Mouse (Mus musculus): Measurements from ENCODE around the gene Sox18.

The Sox18 gene

DNA sequence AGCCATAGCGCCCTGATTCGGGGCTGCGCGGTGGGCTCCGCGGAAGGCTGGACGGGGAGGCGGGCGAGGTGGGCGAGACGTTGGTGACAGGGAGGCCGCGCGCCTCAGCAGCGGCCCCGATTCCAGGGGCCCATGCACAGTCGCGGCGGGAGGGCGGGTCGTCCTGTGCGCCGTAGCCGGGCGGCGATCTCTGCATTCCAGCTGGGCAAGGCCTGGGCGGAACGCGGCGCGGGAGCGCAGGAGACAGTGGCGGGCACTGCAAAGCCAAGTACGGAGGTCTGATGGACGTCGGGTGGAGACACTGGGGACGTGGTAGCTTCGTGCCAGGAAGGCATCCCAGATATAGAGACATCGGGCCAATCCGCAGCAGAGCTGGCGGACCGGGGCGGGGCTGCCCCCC is at the start of gene Sox18:
Gene Sox18, minus strand, starts transcription at position 315 of the 400 bp plus-strand sequence.
- no peak for DNase-seq

DNA sequence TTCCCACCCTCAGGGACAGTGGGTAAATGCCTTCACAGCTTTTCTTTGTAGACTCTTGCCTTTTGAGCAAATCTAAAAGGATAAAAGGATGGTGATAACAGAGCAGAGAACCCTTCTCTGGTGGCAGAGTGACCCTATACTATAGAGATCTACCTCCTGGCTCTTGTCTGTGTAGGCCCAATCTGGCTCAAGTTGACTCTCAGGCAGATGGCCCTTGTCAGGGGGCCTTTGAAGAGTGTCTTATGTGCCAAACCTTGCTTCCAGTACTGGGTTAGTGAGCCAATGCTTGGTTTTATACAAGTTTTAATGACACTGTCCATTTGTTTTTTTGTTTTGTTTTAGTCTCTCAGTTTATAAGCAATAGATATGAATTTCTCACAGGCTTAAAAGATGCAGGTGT is 49.8 kb upstream of the Sox18 start:
- no peak for DNase-seq

DNA sequence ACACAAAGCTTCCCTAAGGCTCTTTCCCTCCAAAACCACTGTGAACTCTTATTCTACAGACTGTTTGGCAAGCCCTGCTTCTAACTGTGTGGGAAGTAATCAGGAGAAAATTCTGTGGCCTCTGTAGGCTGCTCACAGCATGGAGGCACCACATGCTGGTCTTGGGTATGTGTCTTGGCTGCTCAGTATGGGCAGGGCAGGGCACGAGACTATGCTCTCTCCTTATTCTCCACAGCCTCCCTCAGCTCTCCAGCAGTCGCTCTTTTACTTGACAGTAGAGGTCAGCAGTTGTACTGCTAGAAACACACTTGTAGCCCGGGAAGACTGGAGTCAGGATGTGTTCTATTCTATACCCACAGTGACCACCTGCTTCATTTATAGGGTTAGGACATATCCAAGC is 48.6 kb upstream of the Sox18 start:
- DNase-seq = no peak

DNA sequence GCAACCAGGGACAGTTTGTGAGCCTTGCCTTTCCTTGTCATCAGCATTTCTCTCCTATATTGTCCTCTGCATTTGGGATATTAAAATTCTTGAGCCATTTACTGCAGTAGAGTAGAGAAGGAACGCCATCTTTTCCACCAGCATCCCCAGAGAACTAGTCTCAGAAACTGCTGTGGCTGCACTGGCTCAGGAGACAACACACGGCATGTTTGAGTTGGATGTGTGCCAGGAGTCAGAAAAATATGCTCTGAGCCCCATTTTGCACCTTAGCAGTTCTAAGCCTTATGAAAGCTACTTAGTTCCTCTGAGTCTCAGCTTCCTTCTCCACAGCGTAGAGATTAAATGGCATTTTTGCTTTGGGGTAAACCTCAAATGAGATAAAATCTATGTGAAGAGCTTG is 45.6 kb upstream of the Sox18 start:
- DNase-seq = no peak

DNA sequence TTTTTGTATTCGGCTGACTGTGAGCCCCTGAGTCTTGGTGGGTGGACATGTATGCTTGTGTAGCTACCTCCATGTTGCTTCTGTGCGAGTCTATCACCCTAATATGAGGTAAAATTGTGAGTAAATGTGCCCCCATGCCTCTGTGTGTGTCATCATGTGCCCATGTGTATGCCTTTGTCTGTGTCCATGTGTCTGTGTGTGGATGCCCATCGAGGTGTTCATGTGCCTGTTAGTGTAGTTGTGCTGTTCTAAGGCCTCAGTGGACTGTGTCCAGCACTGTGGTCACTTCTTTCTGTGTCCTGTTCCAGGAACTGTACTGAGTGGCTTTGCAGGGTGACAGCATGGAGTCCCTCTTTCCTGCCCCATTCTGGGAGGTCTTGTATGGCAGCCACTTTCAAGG is 43.9 kb upstream of the Sox18 start:
- no peak for DNase-seq

DNA sequence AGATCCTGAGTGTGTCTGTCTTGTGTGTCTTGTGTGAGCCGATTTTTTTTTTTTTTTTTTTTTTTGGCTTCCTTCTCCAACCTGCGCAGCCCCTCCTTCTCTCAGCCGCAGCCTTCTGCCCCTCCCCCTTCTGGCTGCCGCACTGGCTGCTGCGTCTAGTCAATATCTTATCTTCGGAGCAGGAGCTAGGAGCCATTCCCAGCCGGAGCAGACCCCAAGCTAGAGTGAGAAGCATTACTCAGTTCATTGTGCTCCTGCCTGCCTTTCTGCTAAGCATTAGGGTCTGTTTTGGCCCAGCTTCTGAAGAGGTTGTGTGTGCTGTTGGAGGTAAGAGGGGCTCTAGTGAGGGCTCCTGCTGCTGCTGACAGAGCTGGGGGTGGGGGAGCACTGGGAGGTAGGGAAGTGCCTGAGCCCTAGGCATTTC is 43.5 kb upstream of the Sox18 start, which contains the start of gene Oprl1:
Gene Oprl1, plus strand, starts transcription at position 114 of the 424 bp plus-strand sequence.
- DNase-seq = no peak

DNA sequence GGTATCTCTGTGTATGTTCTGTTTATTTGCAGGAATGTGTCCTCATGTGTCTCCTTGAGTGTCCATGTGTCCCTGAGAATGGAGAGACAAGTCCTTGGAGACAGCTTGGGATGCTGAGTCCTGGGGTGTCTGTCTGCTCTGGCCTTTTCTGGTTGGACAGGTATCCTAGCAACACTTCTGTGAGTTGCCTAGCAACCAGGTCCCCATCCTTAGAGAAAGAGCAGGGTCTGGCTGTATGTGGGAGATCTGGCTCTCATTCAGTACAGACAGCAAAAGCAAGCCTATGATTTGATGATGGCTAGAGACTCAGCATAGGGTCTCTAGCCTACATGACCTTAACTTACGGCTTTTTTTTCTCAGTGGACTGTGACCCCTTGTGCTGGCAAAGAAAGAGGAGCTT is 42.3 kb upstream of the Sox18 start:
- DNase-seq = no peak

DNA sequence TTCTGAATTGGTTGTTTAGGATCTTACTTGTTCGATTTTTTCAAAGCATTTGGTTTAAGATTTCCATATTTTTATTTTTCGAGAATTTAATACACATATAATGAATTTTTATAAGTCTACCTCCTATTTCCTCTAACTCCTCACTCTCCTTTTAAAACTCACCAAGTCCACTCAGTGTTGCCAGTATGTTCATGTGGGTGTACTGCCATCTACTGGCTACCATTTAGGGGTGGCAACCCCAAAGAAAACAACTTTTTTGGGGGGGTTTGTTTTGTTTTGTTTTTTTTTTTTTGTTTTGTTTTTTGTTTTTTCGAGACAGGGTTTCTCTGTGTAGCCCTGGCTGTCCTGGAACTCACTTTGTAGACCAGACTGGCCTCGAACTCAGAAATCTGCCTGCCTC is 35.2 kb upstream of the Sox18 start:
- peak; percentile 66 to 67 for DNase-seq

DNA sequence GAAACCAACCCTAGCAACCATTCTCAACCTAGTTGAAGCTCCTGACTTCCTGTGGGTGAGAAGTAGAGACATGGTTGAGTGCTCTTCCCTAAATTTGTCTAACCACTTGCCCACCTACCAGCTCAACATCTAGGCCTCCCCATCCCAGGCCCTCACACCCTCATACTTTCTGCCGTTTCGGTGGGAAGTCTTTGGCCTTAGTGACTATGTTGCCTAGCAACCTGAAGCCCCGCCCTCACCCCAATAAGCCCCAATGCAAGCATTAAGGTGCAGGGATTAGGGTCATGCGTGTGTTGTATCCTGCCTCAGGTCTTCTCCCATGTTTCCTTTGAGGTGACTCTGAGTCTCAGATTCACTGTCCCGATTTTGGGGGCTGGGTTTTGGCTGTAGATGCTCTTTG is 26.8 kb upstream of the Sox18 start, which contains the start of gene Lkaaear1:
Gene Lkaaear1, minus strand, starts transcription at position 202 of the 400 bp plus-strand sequence.
- peak; percentile 52 to 59 for DNase-seq

DNA sequence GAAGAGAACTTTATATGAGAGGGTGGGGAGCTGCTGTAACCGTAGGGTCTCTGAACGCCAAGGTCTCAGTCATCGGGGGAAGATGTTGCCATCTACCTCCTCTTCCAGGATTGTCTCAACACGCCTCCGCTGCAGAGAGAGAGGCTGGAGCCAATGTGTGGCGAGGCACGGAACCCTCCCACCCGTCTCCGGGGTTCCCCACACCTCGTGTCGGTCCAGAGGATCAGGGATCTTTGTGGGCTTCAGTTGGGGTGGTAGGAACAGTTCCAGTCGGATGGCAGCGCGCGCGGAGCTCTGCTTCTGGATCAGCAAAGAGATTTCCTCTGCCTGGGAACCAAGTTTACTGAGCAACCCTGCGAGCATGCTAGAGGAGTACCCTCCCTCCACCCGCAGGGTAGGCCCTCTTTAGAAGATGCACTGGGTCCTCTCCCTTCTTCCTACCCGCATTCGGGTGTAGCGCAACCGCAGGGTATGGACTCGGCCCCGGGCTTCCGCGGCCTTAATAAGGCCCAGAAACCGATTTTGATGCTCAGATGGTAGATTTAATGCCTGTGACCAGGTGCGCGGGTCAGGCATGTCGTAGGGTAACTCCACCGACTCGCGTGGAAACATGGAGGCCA is 25.5 kb upstream of the Sox18 start:
- no peak for DNase-seq

DNA sequence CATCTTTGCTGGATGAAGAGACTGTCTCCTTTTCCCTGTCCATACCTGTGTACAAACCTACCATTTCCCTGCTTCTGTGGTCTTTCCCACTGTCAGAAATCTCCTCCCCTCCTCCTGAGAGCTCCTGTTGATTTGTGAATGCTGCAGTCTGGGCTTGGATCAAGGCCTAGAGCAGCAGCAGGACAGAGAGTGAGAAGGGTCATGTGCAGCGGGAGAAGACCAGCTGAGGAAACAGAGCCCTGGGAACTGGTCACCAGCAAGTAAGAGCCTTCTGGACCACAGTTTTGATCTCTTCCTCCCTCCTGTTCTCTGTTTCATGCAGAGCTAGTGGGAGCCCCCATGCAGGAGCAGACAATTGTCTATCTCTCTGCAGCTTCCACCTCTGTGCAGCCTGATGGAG is 24.3 kb upstream of the Sox18 start:
- DNase-seq = no peak

DNA sequence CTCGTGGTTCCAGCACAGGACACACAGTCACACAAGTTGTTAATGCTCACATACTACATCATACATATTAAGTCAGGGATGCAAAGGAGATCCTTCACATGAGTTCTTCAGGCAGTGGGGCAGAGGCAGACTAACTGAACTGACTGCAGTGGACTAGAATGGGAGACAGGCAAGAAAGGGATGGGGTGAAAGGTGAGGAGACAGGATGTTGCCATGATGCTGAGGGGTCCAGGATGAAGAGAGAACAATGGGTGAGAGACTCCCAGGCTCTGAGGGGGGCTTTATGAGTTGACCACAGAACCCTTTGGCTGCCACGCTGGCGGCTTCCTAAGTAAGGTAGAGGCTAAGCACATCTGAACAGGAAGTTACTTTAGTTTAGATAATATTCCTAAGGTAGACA is 23.1 kb upstream of the Sox18 start:
- no peak for DNase-seq

DNA sequence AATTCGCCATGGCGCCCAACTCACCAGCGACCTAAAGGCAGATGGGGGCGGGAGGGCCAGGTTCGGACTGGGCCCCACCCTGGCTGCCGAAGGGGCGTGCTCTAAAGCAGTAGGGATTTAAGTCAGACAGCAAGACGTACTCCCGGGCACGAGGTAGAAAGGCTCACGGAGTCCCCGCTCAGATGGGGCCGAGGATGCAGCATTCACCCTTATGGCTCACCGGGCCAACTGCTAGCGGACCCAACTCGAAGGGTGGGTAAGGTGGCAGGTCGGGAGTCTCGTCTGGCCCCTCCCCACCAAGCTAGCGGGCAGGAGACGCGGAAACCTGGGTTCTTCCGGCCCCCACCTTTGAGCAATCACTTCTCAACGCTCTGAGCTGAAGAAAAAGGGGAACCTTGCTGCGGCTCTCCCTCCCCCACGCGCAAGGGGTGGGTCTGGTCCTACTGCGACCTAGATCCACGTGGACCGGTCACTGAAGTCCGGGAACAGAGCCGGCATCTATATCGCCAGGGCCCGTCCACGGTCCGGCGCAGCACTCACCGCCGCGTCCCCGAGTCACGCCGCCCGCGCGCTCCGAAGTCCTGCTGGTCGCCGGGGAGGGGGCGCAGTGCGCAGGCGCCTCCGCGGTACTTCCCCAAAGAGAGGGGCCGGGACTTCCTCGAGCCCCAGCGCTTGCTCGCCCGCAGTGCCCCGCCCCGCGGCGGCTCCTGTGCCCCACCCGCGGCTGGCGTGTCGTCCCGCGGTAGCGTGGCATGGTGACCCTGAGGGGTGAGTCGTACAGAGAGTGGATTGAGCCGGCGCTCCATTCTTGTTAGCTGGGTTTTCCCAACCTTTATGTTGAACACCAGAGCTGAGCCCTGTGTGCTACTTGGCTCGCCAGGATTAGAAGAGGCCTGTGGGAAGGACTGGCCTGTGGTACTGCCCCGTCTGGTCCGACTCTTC is 22.2 kb upstream of the Sox18 start, which contains the start of gene Rgs19:
Gene Rgs19, minus strand, starts transcription at position 639 of the 942 bp plus-strand sequence.
- DNase-seq = peak; percentile 93

DNA sequence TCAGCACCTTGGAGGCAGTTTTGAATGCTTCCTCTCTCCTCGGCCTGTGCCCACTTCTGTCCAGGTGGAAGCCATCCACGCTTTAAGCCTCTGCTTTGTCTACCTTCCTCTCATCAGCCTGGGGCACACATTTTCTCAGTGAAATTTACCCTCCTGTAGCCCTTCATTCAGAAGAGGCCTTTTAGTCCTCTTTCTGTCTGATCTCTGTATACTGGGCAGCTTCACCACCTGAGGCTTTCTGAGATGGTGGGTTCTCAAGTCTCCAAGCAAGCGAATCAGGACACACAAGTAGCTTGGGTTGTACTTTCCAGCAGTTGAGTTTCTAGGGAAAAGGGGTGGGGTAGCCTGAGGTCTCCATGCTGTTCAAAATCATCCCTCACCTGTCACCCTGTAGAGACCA is 20.9 kb upstream of the Sox18 start:
- DNase-seq = no peak

DNA sequence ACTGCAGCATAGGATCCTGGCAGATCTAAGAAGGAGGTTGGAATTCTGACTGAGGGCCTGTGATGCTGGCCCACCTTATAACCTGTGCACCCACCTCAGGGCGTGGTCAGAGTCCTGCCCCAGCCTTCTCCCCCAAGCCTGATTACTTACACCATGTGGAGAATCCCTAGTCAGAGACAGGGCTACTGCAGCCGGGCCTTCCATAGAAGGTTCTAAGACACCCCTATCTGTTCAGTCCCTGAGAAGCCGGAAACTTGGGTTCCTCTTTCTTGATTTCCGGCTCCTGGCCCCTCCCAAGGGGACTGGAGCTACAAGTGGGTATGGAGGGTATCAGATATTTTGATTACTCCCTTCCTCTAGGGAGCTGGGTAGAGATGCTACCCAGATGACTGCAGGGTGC is 20.1 kb upstream of the Sox18 start:
- DNase-seq = peak; percentile 58 to 61

DNA sequence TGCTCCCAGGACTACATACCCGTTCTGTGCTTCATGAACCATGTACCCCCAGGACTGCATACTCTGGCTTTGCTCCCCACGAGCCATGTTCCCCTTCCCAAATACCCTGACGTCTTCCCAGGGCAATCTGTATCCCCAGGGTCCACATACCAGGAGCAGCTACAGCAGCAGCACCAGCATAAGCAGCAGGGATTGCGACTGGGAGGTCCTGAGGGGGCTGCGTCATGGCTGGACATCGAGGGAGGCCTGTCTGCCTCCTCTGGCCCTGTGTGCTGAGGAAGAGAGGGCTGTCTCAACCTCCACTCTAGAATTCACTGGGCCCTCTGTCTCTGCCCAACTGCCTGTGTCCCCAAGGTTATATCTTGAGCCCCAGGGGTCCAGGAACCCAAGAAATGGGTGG is 19.6 kb upstream of the Sox18 start:
- DNase-seq = no peak

DNA sequence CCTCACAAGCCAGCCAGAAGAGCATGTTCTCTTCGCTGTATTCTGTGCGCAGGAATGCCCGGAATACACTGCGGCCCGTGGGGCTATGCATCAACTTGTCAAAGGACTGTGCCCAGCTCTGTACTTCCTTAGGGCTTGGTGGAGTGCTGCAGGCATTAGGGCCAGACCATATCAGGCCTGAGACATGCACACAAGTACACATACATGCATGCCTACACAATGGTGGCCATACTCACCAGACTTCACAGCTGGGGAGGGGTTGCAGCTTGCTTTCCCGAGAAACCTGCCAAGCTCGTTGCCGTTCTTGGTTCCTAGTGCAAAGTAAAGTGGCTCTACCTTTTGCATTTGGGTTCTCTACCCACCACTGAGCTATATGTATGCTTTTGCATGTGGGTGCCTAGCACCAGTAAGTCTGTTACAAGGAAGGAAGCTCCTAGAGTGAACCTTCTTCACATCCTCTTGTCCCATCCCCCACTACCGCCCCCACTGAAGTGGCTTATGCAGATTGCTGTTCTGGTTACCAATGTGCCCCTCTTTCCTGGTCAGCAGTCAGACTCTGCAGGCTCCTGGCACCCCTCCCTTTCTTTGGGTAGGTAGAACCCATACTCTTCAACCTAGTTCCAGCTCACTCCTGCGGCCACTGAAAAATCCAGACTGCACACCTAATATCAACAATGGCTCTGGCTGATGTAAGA is 18.2 kb upstream of the Sox18 start:
- DNase-seq = no peak

DNA sequence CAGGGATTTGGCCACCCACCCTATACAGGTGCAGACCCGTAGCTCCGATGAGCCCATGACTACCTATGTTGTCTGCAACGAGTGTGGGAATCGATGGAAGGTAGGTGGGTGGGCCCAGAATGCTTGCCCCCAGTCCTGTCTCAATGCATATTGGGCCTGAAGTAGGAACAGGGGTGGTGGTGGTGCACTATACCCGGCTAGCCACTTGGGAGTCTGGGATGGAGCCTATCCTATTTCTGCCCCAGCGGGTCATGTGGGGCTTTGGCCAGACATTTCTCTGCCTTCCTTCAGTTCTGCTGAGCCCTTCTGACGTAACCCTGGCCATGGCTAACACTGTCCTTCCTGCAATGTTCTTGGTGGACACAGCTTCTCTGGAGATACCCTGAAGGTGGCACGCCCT is 16.1 kb upstream of the Sox18 start:
- no peak for DNase-seq

DNA sequence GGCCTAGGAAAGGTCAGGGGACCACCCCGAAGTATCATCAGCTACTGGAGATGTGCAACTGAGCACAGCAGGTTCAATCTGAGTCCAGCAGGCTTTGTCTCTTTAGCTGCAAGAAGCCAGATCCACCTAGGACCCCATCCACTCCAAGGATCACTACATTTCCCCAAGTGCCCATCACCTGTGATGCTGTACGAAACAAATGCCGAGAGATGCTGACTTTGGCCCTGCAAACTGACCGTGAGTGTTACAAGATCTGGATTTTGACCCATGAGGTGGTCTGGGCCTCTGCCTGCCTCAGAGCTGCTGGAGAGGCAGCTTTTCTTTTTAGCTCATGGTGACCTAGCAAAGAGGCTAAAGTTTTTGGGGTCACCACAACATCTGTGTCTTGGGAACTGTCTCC is 14.2 kb upstream of the Sox18 start:
- DNase-seq = no peak

DNA sequence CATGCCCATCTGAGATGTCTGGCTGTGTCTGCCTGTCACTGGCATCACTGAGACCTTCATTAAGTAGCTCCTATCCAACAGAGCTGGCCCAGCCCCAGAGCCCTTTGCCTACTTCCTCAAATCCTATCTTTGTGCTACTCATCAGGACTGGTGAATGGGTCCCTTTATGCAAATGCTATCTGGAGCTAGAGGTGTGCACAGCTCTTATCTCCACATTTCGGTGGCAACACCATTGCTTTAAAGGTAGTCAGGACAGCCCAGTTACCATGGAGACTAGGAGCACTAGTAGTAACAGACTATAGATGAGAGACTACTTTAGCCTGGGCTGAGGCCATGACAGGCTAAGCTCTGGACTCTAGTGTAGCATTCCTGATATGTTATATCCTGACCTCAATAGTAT is 13.3 kb upstream of the Sox18 start:
- DNase-seq = no peak

DNA sequence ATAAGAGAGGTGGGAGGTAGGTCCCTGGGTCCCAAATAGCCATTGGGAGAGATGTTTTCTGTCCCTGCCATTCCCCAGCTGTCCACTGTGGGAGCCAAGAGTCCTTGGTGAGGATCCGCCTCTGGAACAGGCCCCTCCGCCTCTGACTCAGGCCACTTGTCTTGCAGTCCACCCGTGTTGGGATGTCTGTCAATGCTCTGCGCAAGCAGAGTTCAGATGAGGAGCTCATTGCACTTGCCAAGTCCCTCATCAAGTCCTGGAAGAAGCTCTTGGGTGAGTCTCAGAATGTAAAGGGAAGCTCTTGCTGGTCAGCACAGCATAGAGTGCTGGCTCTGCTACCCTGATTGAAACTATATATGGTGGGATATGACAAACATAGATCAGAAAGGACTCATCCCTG is 11.9 kb upstream of the Sox18 start:
- DNase-seq = no peak

DNA sequence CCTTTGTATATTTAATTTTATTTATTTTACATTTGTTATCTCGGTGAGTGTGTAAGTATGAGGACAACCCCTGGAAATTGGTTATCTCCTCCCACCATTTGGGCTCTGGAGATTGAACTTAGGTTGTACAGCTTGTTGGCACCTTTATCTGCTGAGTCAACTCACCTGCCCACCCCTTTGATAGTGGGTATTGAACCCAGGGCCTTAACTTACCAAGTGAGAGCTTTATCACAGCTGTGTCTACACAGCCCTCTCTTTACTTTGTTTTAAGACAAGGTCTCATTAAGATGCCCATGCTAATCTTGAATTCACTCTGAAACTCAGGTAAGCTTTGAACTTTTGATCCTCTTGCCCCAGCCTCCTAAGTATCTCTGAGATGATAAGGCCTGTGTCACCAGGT is 10.5 kb upstream of the Sox18 start:
- DNase-seq = no peak

DNA sequence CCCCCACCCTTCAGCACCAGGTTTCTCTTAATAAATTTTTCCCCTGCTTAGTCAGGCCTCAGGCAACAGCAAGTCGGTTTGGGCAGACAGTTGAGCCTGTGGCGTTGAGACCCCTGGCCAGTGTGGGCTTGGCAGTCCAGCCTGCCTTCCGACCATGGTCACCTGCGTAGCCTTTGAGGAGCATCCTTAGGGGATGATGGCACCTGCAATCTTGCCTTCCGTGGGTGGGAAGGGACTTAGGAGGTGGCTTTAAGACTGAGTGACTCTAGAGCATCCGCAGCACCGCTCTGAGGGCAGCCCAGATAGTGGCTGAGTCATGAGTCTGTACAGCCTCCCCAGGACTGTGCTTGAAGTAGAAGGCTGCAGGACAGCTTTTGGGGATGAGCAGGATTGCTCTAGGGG is 9.3 kb upstream of the Sox18 start:
- no peak for DNase-seq

All from B cell, adult 2 months (primary cell).